Mouse (Mus musculus) embryonic facial prominence, embryonic 11.5 days (tissue): ENCODE results near the gene Rnf141. TPM values are rescaled to one million over a fixed set of nuclear protein-coding genes. Genes with fewer than 3 reads are reported as not detected.
A peak's percentile ranks its signal among the peaks of the same experiment; 100 is the strongest.

Source experiments
- ATAC-seq: fragments of 200-750 bp; cut with Nextera tagmentation; replicated peaks from 2 replicates; pipeline ENCODE4 v1.8.0; 2017; ENCODE audit warnings: low read depth; ENCODE audit not compliant: insufficient number of reproducible peaks, low FRiP score, low TSS enrichment
- DNase-seq: peaks from one replicate; pipeline ENCODE4 v3.0.0-alpha.2; 2015; ENCODE audit warnings: low spot score
- H3K27ac ChIP-seq: fragments of 300-500 bp; sonication (generic); replicated peaks from 2 replicates; pipeline ENCODE4 v1.5.1; 2014; ENCODE audit warnings: mild to moderate bottlenecking, low read depth, low read length, control low read depth
- H3K27me3 ChIP-seq: fragments of 300-500 bp; sonication (generic); 2 replicates; pipeline ENCODE4 v1.6.1; 2014; ENCODE audit warnings: mild to moderate bottlenecking, low read length, moderate library complexity, mixed read lengths; ENCODE audit not compliant: control insufficient read depth, insufficient read depth
- H3K36me3 ChIP-seq: fragments of 300-500 bp; sonication (generic); replicated peaks from 2 replicates; pipeline ENCODE4 v1.6.1; 2014; ENCODE audit warnings: low read depth, mild to moderate bottlenecking, low read length, moderate library complexity, mixed read lengths; ENCODE audit not compliant: control insufficient read depth, insufficient read depth
- H3K4me1 ChIP-seq: fragments of 300-500 bp; sonication (generic); 2 replicates; pipeline ENCODE4 v1.6.1; 2014; ENCODE audit warnings: low read length, mixed read lengths; ENCODE audit not compliant: control insufficient read depth, insufficient read depth
- H3K4me2 ChIP-seq: fragments of 300-500 bp; sonication (generic); 2 replicates; pipeline ENCODE4 v1.6.1; 2014; ENCODE audit warnings: low read depth, mild to moderate bottlenecking, control low read depth, low read length, moderate library complexity
- H3K4me3 ChIP-seq: fragments of 300-500 bp; sonication (generic); 2 replicates; pipeline ENCODE4 v1.5.1; 2014; ENCODE audit warnings: low read depth, low read length, control low read depth
- H3K9ac ChIP-seq: fragments of 300-500 bp; sonication (generic); replicated peaks from 2 replicates; pipeline ENCODE4 v1.6.1; 2014; ENCODE audit warnings: mild to moderate bottlenecking, control low read depth, low read length
- H3K9me3 ChIP-seq: fragments of 300-500 bp; sonication (generic); replicated peaks from 2 replicates; pipeline ENCODE4 v1.6.1; 2016; ENCODE audit warnings: mild to moderate bottlenecking, low read length, inconsistent platforms, mixed read lengths; ENCODE audit not compliant: control insufficient read depth
- WGBS: fragments of 180-500 bp; shearing (Covaris S2); extraction: QIAGEN DNeasy Blood & Tissue Kit; methylation state at CpG from one replicate; pipeline ENCODE4 v1.1.7; 2014; 5-methylcytosine and 5-hydroxymethylcytosine counted together
- polyA plus RNA-seq: library from polyadenylated mRNA; unstranded; fragments of >200 nt; fragmentation: Nextera tagmentation; extraction: Ambion mirVana; gene quantifications from 2 replicates; pipeline ENCODE4 v1.2.1, GENCODE M21; 2014

The Rnf141 gene
- 20.6 and 23.5 TPM in 2 replicates for polyA plus RNA-seq

DNA sequence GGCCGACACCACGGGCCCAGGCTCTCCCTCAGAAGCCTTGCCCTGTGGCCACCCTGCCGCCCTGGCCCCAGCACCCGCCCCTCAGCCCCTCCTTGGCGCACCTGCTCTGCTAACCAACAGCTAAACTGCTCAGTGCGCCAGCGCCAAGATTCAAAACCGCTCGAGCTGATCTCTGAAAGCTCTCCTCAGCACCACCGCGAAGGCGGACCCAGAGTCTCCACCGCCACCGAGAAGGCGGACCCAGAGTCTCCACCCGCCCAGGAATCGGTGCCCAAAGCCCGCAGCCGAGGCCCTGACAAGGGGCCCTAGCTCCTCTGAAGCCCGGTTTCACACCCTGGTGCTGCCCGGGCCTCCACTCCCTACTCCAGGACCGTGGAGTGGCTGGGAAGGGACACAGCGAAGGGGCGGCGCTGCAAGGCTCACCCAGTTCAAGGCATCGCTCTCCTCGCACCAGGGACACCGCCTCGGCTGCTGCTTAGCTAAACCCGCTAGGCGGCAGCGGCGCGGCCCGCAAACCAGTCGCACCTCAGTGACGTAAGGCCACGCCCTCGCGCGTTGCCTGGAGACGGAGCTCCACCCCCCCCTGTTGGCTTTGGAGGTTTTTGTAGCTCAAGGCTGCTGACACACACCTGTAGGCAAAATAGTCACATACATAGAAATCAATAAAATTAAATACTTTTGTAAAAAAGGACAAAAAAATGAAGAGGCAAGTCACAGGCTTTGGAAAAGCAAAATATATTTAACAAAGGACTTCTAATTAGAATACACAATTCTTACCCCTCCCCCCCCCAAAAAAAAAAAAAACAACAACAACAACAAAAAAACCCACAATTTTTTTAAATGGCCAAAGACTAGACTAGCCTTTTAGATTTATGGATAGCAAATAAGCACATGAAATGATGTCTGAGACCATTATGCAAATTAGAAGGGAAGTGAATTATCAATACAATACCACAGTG, at the start of gene Rnf141:
TSS of gene Rnf141 (minus strand) at position 542 of the 959 bp plus-strand sequence.
- Histone ChIP-seq H3K9me3 (no peaks in the 10 kb centered on the region), H3K27me3 (no peaks in the 10 kb centered on the region), H3K4me2 (peak within 1 kb of the TSS; percentile 64), H3K36me3 (no peaks in the 10 kb centered on the region), H3K4me3 (peak within 1 kb of the TSS; percentile 77), H3K4me1 (no peaks in the 10 kb centered on the region), H3K27ac (peak within 1 kb of the TSS; percentile 76), H3K9ac (peak within 1 kb of the TSS; percentile 88)
- DNase-seq (peak; percentile 96), ATAC-seq (peak; percentile 94)
- WGBS = under 1% methylated on average over 42 of the region's 42 CpGs

- DNase-seq (no peak), ATAC-seq (no peak)
- H3K4me3 ChIP-seq = no peak overlapping the region
- no peak overlapping the region for H3K4me2 ChIP-seq
- no peaks in the 10 kb centered on the region for H3K9me3 ChIP-seq
- no peaks in the 10 kb centered on the region for H3K36me3 ChIP-seq
- H3K27ac ChIP-seq = no peak overlapping the region
- 64% methylated on average over 9 of the region's 9 CpGs for WGBS
- no peak overlapping the region for H3K9ac ChIP-seq
- H3K27me3 ChIP-seq = no peaks in the 10 kb centered on the region
- no peaks in the 10 kb centered on the region for H3K4me1 ChIP-seq
Measured at GRCm38 (mm10) chr7:110891501-110891986, 47.3 kb upstream of the Rnf141 start.

- no peaks in the 10 kb centered on the region for H3K36me3 ChIP-seq
- H3K4me3 ChIP-seq = no peak overlapping the region
- no peak overlapping the region for H3K9ac ChIP-seq
- no peak for DNase-seq
- no peak for ATAC-seq
- no peaks in the 10 kb centered on the region for H3K4me1 ChIP-seq
- H3K9me3 ChIP-seq = no peaks in the 10 kb centered on the region
- WGBS = 81% methylated on average over 2 of the region's 2 CpGs
- H3K27me3 ChIP-seq = no peaks in the 10 kb centered on the region
- H3K4me2 ChIP-seq = no peak overlapping the region
- no peak overlapping the region for H3K27ac ChIP-seq
Measured at GRCm38 (mm10) chr7:110881746-110882333, 37.6 kb upstream of the Rnf141 start.

DNA sequence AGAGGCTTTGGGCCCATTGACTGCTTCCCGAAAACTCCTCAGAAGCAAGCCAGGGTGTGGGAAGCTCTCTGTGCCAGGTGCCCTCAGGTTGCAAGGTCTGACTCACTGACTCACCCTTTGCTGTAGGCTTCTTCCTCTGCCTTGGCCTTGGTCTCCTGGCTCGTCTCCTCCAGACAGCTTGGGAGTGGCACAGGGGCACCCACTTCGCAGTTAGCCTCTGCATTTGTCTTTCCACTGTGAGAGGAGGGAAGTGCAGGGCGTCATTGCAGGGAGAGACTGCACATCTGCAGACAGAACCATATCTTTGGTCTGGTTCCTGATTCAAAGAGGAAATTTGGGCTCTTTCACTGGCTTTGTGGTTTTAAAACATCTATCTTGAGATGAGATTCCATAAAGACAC, 33.8 kb upstream of the Rnf141 start:
- Histone ChIP-seq H3K27ac (no peak overlapping the region), H3K4me1 (no peaks in the 10 kb centered on the region), H3K9me3 (no peaks in the 10 kb centered on the region), H3K27me3 (no peaks in the 10 kb centered on the region), H3K36me3 (no peaks in the 10 kb centered on the region), H3K9ac (no peak overlapping the region), H3K4me2 (no peak overlapping the region), H3K4me3 (no peak overlapping the region)
- 82% methylated on average over 4 of the region's 4 CpGs for WGBS
- ATAC-seq (no peak), DNase-seq (no peak)

DNA sequence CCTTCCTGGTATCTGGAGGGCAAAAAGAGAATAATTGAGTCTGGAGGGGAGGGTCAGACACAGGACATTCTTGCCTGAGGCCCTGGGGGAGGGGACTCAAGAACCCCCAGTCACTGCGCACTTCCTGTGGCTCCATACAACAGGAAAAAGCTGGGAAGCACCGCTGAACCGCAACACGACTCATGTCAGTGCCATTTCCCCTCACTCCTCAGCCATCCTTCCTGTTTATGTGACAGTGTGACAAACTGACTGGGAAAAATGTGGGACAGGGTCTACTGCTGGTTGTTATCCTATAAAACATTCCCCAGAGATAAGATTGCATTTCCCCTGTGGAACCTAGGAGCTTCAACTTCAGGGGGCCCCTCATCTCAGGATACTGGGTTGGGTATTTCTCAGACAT, 32.7 kb upstream of the Rnf141 start:
- H3K27me3 ChIP-seq = no peaks in the 10 kb centered on the region
- H3K27ac ChIP-seq = no peak overlapping the region
- H3K4me2 ChIP-seq = no peak overlapping the region
- H3K9ac ChIP-seq = no peak overlapping the region
- DNase-seq = no peak
- 83% methylated on average over 4 of the region's 4 CpGs for WGBS
- no peak overlapping the region for H3K4me3 ChIP-seq
- ATAC-seq = no peak
- H3K9me3 ChIP-seq = no peaks in the 10 kb centered on the region
- no peaks in the 10 kb centered on the region for H3K4me1 ChIP-seq
- H3K36me3 ChIP-seq = no peaks in the 10 kb centered on the region

GRCm38 (mm10) chr7:110868807-110869206, 24.6 kb upstream of the Rnf141 start:
- Histone ChIP-seq H3K4me1 (no peaks in the 10 kb centered on the region), H3K9ac (no peak overlapping the region), H3K27ac (no peak overlapping the region), H3K9me3 (no peaks in the 10 kb centered on the region), H3K4me2 (no peak overlapping the region), H3K4me3 (no peak overlapping the region), H3K27me3 (no peaks in the 10 kb centered on the region), H3K36me3 (no peaks in the 10 kb centered on the region)
- no peak for ATAC-seq
- WGBS = 73% methylated on average over 5 of the region's 5 CpGs
- DNase-seq = no peak

- Histone ChIP-seq H3K27ac (no peak overlapping the region), H3K9ac (no peak overlapping the region), H3K9me3 (no peaks in the 10 kb centered on the region), H3K27me3 (no peaks in the 10 kb centered on the region), H3K4me1 (no peaks in the 10 kb centered on the region), H3K4me3 (no peak overlapping the region), H3K36me3 (no peaks in the 10 kb centered on the region), H3K4me2 (no peak overlapping the region)
- ATAC-seq = no peak
- no peak for DNase-seq
- WGBS = 92% methylated on average over 6 of the region's 6 CpGs
Measured at GRCm38 (mm10) chr7:110867116-110867515, 22.9 kb upstream of the Rnf141 start.

DNA sequence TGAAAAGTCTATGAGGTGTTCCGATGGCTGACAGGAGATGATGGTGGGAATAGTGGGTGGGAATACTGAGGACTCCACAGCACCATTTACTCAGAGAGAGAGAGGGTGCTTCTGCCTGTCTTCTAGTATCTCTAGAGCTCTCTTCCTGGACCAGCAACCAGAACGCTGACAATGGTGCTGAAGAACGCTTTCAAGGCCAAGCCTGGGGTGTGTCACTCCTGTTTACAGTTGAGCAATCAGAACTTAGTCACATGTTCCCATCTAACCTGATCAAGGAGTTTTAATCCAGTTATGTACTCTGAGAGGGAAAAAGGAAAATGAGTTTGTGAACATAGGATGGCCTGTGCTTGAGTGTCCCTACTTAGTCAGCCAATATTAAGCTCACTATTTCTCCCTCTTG, 21.8 kb upstream of the Rnf141 start:
- H3K4me3 ChIP-seq = no peak overlapping the region
- 91% methylated on average over 3 of the region's 3 CpGs for WGBS
- no peaks in the 10 kb centered on the region for H3K27me3 ChIP-seq
- H3K27ac ChIP-seq = no peak overlapping the region
- no peak overlapping the region for H3K4me2 ChIP-seq
- no peaks in the 10 kb centered on the region for H3K36me3 ChIP-seq
- no peaks in the 10 kb centered on the region for H3K4me1 ChIP-seq
- ATAC-seq (no peak), DNase-seq (no peak)
- no peaks in the 10 kb centered on the region for H3K9me3 ChIP-seq
- H3K9ac ChIP-seq = no peak overlapping the region
